Mouse (Mus musculus): ENCODE data around the gene Vegfa.

- no peak for TF ChIP-seq POLR2A (IDR thresholded peaks at IDR 0.05; ENCODE audit: insufficient read length, low read depth)
- TF ChIP-seq TCF12 (IDR thresholded peaks at IDR 0.05; ENCODE audit: insufficient read depth, poor library complexity, severe bottlenecking) = no peak
- TF ChIP-seq USF1 (IDR thresholded peaks at IDR 0.05; ENCODE audit: low read depth) = no peak
- TF ChIP-seq CEBPB (IDR thresholded peaks at IDR 0.05; ENCODE audit: insufficient read depth, poor library complexity, severe bottlenecking) = no peak
- no peak for TF ChIP-seq POLR2AphosphoS2 (IDR thresholded peaks at IDR 0.05; ENCODE audit: insufficient read length, low read depth)
- no peak for TF ChIP-seq REST (IDR thresholded peaks at IDR 0.05; ENCODE audit: insufficient read depth, insufficient read length)
- TF ChIP-seq E2F4 (IDR thresholded peaks at IDR 0.05; ENCODE audit: insufficient read depth) = no peak
- TF ChIP-seq MAX (IDR thresholded peaks at IDR 0.05; ENCODE audit: low read depth) = no peak
Observed at GRCm38 (mm10) chr17:46029554-46030207, 2.5 kb downstream of the Vegfa start.

Measured in myocyte (in vitro differentiated cells).